Mouse (Mus musculus) C2C12 (cell line): ENCODE results near the gene Utp6. TPM values are rescaled to one million over a fixed set of nuclear protein-coding genes. Genes with fewer than 3 reads are reported as not detected.

Experiments used
- H3K27me3 ChIP-seq: one replicate; pipeline ENCODE4 v1.6.1; 2011; ENCODE audit not compliant: control insufficient read depth, insufficient read depth, insufficient read length
- H3K36me3 ChIP-seq: one replicate; pipeline ENCODE4 v1.6.1; 2011; ENCODE audit not compliant: control insufficient read depth, insufficient read depth
- H3K4me3 ChIP-seq: one replicate; pipeline ENCODE4 v1.5.1; 2011; ENCODE audit warnings: mild to moderate bottlenecking, control low read depth; ENCODE audit not compliant: poor library complexity, insufficient read depth, severe bottlenecking
- H3K79me2 ChIP-seq: one replicate; pipeline ENCODE4 v1.6.1; 2011; ENCODE audit not compliant: control insufficient read depth, insufficient read depth
- H3K79me3 ChIP-seq: one replicate; pipeline ENCODE4 v1.6.1; 2011; ENCODE audit warnings: low read depth, control low read depth
- H3ac ChIP-seq: one replicate; pipeline ENCODE3; 2011; ENCODE audit warnings: low read depth; ENCODE audit not compliant: control insufficient read depth, insufficient read length
- CEBPB ChIP-seq: IDR thresholded peaks from one replicate; pipeline ENCODE4 v1.6.1; 2011; ENCODE audit warnings: low read depth, mild to moderate bottlenecking, control low read depth, moderate library complexity
- CTCF ChIP-seq: IDR thresholded peaks from one replicate; pipeline ENCODE4 v1.5.1; 2011; ENCODE audit not compliant: control insufficient read depth, insufficient read depth, insufficient read length
- FOSL1 ChIP-seq: IDR thresholded peaks from one replicate; pipeline ENCODE4 v1.8.0; 2011; ENCODE audit warnings: mild to moderate bottlenecking, low read length; ENCODE audit not compliant: poor library complexity, insufficient read depth, severe bottlenecking
- MAX ChIP-seq: IDR thresholded peaks from one replicate; pipeline ENCODE4 v1.6.1; 2011; ENCODE audit warnings: mild to moderate bottlenecking, control low read depth
- MYOD1 ChIP-seq: IDR thresholded peaks from one replicate; pipeline ENCODE4 v1.6.1; 2011; ENCODE audit warnings: low read depth; ENCODE audit not compliant: control insufficient read depth, insufficient read length
- MYOG ChIP-seq: IDR thresholded peaks from one replicate; pipeline ENCODE4 v1.6.1; 2011; ENCODE audit not compliant: control insufficient read depth, insufficient read length; ENCODE audit errors: extremely low read depth
- USF1 ChIP-seq: IDR thresholded peaks from one replicate; pipeline ENCODE4 v1.6.1; 2011; ENCODE audit warnings: low read depth, mild to moderate bottlenecking, control low read depth, moderate library complexity
- polyA plus RNA-seq: library from polyadenylated mRNA; unstranded; fragments of >200 nt; fragmentation: generic; extraction: Trizol; gene quantifications from one replicate; pipeline ENCODE4 v1.2.1, GENCODE M21; 2012; ENCODE audit warnings: missing spikeins

The Utp6 gene
- polyA plus RNA-seq, 1 experiment = 23.5 TPM

DNA sequence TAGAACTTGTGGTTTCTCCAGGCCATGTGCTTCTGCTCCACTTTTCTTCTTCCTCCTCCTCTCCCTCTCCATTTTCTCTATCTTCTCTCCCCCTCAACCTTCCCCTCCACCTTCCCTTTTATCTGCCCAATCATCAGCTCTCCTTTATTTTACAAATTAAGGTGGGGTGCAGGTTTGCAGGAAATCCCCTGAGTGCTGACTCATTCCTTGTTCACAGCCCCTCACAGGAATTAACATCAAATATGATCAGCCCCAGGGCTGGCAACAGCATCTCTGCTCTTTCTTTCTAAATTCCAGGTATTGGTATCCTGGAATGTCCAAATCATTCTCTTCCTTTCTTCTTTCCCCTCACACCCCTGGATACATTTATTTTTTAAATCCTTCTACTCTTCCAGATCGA is 14.0 kb upstream of the Utp6 start:
- H3K79me2 ChIP-seq = no peaks in the 10 kb centered on the region
- H3ac ChIP-seq = no peak overlapping the region
- H3K4me3 ChIP-seq = no peak overlapping the region
- peaks cover 3% of the 10 kb centered on the region for H3K27me3 ChIP-seq
- H3K36me3 ChIP-seq = no peaks in the 10 kb centered on the region
- no peak for TF ChIP-seq FOSL1
- no peaks in the 10 kb centered on the region for H3K79me3 ChIP-seq

DNA sequence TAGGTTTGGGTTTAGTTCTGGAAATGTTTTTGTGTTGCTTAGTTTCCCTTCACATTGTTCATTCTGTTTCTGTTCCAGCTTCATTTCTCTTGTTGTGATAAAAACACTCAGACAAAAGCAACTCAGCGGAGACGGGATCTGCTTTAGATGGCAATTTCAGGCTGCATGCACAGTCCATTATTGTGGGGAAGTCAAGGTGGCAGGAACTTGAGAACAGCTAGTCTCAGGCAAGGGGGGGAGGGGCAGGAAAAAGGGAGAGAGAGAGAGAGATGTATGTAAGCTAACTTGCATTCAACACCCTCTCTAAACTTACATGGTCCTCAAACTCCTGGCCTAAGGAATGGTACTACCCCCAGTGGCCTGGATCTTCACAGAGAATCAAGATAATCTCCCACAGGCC is 13.2 kb upstream of the Utp6 start:
- Histone ChIP-seq H3K4me3 (no peak overlapping the region), H3K79me3 (no peaks in the 10 kb centered on the region), H3K79me2 (no peaks in the 10 kb centered on the region), H3K36me3 (no peaks in the 10 kb centered on the region), H3ac (no peak overlapping the region), H3K27me3 (peaks cover 3% of the 10 kb centered on the region)
- no peak for TF ChIP-seq USF1
- no peak for TF ChIP-seq MYOD1
- TF ChIP-seq CEBPB = no peak
- TF ChIP-seq FOSL1 = no peak

DNA sequence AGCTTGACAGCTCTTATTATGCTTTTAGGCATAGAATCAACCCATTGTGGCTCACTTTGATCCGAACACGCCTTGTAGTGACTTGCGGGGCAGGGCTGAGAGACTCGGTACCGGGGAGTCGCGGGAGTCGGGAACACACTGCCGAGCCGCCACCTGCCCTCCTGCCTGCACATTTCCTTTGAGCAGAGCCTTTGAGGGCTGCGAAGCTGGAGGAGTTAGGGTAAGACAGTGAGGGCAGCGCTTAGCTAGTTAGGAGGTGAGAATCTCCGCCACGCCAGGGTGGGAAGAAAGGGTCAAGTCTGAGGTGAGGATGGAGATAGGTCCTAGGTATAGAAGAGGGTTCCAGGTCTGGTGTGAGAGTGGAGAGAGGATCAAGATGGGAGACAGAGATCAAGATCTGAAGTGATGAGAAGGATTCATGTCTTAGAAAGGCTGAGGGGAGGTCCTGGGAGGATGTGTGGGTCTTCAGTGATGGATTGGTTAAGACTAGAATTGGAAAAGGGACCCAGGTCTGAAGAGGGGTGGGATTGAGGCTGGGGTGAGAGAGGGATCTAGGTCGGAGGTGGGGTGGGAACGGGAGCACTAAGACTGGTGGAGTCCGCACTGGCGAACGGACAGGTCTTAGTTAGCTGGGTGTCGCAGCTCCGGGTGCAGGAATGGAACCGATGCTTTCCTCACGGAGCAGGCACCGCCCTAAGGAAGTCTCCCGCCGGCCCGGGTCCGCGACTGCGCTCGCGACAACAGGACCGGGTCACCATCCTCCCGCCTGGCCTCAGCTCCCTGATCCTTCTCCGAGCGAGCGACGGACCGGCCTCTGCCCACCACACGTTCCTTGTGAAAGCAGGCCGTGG is 11.7 kb upstream of the Utp6 start:
- Histone ChIP-seq H3K27me3 (peaks cover 3% of the 10 kb centered on the region), H3K4me3 (no peak overlapping the region), H3ac (peak overlapping the region; percentile 52), H3K79me3 (no peaks in the 10 kb centered on the region), H3K36me3 (no peaks in the 10 kb centered on the region), H3K79me2 (no peaks in the 10 kb centered on the region)
- TF ChIP-seq CEBPB (no peak), MAX (no peak), MYOG (no peak), CTCF (no peak), MYOD1 (no peak), USF1 (no peak), FOSL1 (no peak)

DNA sequence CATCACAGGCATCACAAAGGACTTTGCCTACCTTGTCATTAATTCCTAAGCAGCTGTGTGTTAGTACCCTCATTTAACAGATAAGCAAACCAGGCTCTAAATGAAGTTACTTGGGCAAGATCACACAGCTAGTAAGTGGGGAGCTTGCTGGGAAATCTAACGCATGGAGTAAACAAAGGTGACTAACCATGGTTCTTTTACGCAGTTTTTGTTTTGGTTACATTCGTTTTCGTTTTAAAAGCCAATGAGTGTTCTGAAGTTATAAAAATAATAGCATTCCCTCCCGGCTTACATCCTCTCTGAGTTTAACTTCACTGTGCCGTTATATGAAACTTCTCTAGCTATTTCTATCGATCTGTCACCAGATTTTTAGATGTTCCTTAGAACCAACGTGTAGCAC is 10.9 kb upstream of the Utp6 start:
- Histone ChIP-seq H3K4me3 (no peak overlapping the region), H3K79me3 (no peaks in the 10 kb centered on the region), H3K79me2 (no peaks in the 10 kb centered on the region), H3K27me3 (peaks cover 3% of the 10 kb centered on the region), H3ac (no peak overlapping the region), H3K36me3 (no peaks in the 10 kb centered on the region)
- no peak for TF ChIP-seq CEBPB
- TF ChIP-seq MYOG = no peak
- TF ChIP-seq CTCF = no peak
- no peak for TF ChIP-seq MAX
- no peak for TF ChIP-seq USF1
- no peak for TF ChIP-seq MYOD1
- no peak for TF ChIP-seq FOSL1

DNA sequence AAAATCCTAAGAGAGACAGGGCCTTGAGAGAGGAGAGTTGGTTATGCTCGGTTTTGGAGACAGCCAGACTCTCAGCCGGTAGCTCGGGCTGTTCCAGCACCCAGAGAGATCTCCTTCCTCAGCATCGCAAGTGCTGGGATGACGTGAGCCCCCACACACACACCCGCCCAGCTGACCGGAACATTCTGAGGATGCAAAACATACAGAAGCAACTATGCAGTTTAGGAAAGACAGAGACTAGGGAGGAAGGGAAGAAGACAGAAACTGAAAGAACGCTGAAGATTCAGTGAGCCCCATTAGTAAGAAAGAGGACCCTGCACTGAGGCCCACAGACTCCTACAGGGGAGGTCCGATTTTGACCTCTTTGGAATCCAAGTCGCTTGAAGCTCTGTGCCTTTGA is 5.6 kb upstream of the Utp6 start:
- H3K27me3 ChIP-seq = no peaks in the 10 kb centered on the region
- TF ChIP-seq CTCF (no peak), FOSL1 (no peak), CEBPB (no peak), MYOD1 (no peak), USF1 (no peak), MYOG (no peak), MAX (no peak)
- no peak overlapping the region for H3ac ChIP-seq
- no peaks in the 10 kb centered on the region for H3K79me3 ChIP-seq
- no peaks in the 10 kb centered on the region for H3K79me2 ChIP-seq
- H3K4me3 ChIP-seq = no peak overlapping the region
- H3K36me3 ChIP-seq = no peaks in the 10 kb centered on the region

DNA sequence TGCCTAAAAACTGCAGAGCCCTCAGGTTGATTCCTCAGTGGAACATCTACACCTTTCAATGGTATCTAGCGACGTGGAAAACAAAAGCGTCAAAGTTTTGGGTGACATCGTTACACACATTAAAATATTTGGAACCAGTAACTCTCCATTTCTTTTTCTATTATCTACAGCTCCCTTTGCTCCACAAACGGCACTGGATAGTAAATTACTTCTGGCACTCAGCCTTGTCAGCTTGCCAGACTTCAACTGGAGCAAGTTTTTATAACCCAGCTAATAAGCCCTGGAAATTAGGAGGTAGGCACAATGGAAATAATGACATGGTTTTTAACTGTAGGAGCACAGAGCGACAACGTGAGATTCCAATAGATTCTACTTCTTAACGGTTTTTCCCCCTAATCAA is 3.7 kb upstream of the Utp6 start:
- peaks cover 10% of the 10 kb centered on the region for H3K79me3 ChIP-seq
- peaks cover 2% of the 10 kb centered on the region for H3K36me3 ChIP-seq
- peaks cover 13% of the 10 kb centered on the region for H3K79me2 ChIP-seq
- TF ChIP-seq MYOG = no peak
- no peak for TF ChIP-seq CEBPB
- no peaks in the 10 kb centered on the region for H3K27me3 ChIP-seq
- no peak overlapping the region for H3K4me3 ChIP-seq
- no peak overlapping the region for H3ac ChIP-seq
